Mouse (Mus musculus) myocyte (in vitro differentiated cells): Measurements from ENCODE around the gene Kbtbd13.

Source experiments
- MYOD1 ChIP-seq, 3 experiments: IDR thresholded peaks; one replicate each; pipeline ENCODE4 v1.6.1; 2011; ENCODE audit warnings: control low read depth in 2 of 3, low read depth in 2 of 3, mild to moderate bottlenecking in 2 of 3, moderate library complexity in 1 of 3; ENCODE audit not compliant: insufficient read length in 2 of 3, control insufficient read depth in 1 of 3
- MYOG ChIP-seq, 3 experiments: IDR thresholded peaks; one replicate each; pipeline ENCODE4 v1.6.1; 2011; ENCODE audit warnings: control low read depth in 2 of 3, low read depth in 2 of 3, mild to moderate bottlenecking in 2 of 3; ENCODE audit not compliant: insufficient read length in 2 of 3, control insufficient read depth in 1 of 3, insufficient read depth in 1 of 3
- POLR2A ChIP-seq: IDR thresholded peaks from one replicate; pipeline ENCODE4 v1.6.1; 2011; ENCODE audit warnings: low read depth, mild to moderate bottlenecking, control low read depth, moderate library complexity; ENCODE audit not compliant: insufficient read length
- POLR2AphosphoS2 ChIP-seq: IDR thresholded peaks from one replicate; pipeline ENCODE4 v1.6.1; 2011; ENCODE audit warnings: low read depth, control low read depth; ENCODE audit not compliant: insufficient read length
- USF1 ChIP-seq: IDR thresholded peaks from one replicate; pipeline ENCODE4 v1.6.1; 2011; ENCODE audit warnings: low read depth, mild to moderate bottlenecking, control low read depth, moderate library complexity

DNA sequence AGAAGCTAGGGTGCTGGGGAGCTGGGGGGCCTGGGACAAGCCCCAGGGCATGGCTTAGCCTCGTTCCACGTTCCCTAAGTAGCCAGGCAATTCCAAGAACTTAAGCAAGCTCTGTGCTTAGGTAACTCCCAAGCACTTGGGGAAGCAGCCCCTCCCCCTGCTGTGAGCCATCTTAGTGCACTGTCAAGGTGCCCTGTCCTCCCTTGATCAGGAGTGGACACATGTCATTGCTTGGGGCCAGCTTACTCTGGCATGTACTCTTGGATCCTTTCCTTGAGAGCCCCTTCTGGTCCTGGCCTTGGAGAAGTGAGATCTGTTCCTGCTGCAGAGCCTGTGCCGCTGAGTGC, 8.7 kb downstream of the Kbtbd13 start:
- TF ChIP-seq USF1 (no peak), MYOD1 (IDR thresholded peaks at IDR 0.05; ENCODE audit: control insufficient read depth in 1 of 3, insufficient read length in 2 of 3, low read depth in 2 of 3) (no peak), POLR2A (no peak), MYOG (IDR thresholded peaks at IDR 0.05; ENCODE audit: control insufficient read depth in 1 of 3, insufficient read depth in 1 of 3, insufficient read length in 2 of 3, low read depth in 2 of 3) (no peak), POLR2AphosphoS2 (no peak)
